Mouse (Mus musculus) liver, adult 2 months (tissue): Measurements from ENCODE around the gene Gucy2g.

ENCODE experiments used
- CTCF ChIP-seq: fragments of 200-500 bp; IDR thresholded peaks from 2 replicates; pipeline ENCODE4 v1.5.1; 2011; ENCODE audit warnings: low read depth, low read length, control low read depth
- POLR2A ChIP-seq: fragments of 200-500 bp; IDR thresholded peaks from 2 replicates; pipeline ENCODE4 v1.6.1; 2011; ENCODE audit warnings: low read length, control low read depth; ENCODE audit not compliant: insufficient read depth; ENCODE audit errors: extremely low read depth

DNA sequence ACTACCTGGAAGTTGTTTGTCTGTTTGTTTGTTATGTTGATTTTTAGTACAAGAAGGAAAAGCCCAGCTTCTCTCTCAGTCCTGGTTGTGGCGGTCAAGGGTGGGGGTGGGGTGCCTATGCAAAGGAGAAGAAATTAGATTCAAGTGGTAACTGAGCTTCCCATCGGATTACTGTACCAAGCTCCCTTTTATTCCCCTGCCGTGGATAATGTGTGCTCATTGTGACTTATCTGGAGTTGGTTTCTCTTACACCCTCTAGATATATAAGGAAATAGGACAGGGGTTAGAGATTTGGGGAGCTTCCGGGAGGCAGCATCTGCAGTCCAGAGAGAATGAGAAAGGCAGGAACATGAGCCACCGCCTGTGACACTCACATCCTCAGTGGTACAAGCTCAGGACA is 60.6 kb downstream of the Gucy2g start, which contains the start of gene Tectb:
- TF ChIP-seq CTCF (no peak), POLR2A (no peak)
